Mouse (Mus musculus): ENCODE measurements around the gene Adamts2. TPM values are rescaled to one million over a fixed set of nuclear protein-coding genes. Genes with fewer than 3 reads are reported as not detected.

The Adamts2 gene
- total and polyA plus RNA-seq, 2 experiments from 2014 or later = 4.9 to 12.7 TPM

DNA sequence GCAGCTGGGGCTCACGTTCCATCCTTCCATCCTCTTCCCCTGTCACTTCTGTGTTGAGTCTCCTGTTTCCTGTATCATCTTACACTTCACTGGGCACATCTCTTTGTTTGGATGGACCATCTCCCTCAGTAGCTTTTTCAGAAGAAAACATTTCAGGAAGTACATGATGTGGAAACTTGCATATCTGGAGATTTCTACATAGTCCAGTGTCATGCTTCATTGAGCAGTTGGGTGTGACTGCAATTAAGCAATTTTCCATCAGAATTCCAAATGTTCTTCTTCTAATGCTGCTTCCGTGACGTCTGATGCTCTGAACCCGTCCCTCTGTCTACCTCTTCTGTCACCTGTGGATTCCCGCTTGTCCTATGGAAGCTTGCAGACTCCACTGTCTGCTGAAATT lies 124.2 kb downstream of the Adamts2 start:
- TF ChIP-seq CTCF (IDR thresholded peaks at IDR 0.05) = no peak
- Histone ChIP-seq H3K27ac (ENCODE audit: low read depth, low read length) (no peak overlapping the region), H3K9me3 (ENCODE audit: low read length) (0 out of 2 replicates have a peak, but pooled peaks cover 2% of the 10 kb centered on the region), H3K4me3 (ENCODE audit: low read depth, low read length) (no peak overlapping the region), H3K36me3 (ENCODE audit: insufficient read depth, low read length) (no peaks in the 10 kb centered on the region), H3K9ac (replicated peaks; ENCODE audit: low read length, poor library complexity, severe bottlenecking) (no peak overlapping the region), H3K27me3 (ENCODE audit: insufficient read depth, low read length) (no peaks in the 10 kb centered on the region), H3K4me2 (ENCODE audit: low read depth, low read length, poor library complexity, severe bottlenecking) (no peak overlapping the region), H3K4me1 (ENCODE audit: insufficient read depth, low read length) (no peaks in the 10 kb centered on the region)
- ATAC-seq (ENCODE audit: low FRiP score) = no peak
- no peak for DNase-seq (ENCODE audit: low spot score)
- 83% methylated on average over 5 of the region's 5 CpGs for WGBS

DNA sequence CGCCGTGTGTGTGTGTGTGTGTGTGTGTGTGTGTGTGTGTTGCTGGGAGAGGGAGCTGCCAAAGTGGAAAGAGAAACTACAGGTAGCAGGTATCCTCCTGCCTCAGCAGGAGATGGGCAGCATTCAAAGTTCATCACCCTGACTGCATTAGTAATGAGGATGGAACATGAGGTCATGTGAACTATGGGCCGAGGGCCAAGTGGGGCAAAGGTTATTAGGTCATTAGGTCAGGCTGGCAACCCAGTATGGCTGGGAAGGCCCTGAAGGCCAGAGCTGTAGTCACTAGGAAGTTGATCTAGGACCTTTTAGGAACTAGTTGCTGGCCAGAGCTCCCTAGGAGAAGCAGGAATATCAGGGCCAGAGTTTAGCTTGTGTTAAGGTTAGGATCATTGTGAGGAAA lies 131.3 kb downstream of the Adamts2 start:
- Histone ChIP-seq H3K9ac (replicated peaks; ENCODE audit: low read length, poor library complexity, severe bottlenecking) (no peak overlapping the region), H3K4me1 (ENCODE audit: insufficient read depth, low read length) (no peaks in the 10 kb centered on the region), H3K4me3 (ENCODE audit: low read depth, low read length) (no peak overlapping the region), H3K27ac (ENCODE audit: low read depth, low read length) (no peak overlapping the region), H3K36me3 (ENCODE audit: insufficient read depth, low read length) (no peaks in the 10 kb centered on the region), H3K9me3 (ENCODE audit: low read length) (0 out of 2 replicates have a peak, but pooled peaks cover 2% of the 10 kb centered on the region), H3K4me2 (ENCODE audit: low read depth, low read length, poor library complexity, severe bottlenecking) (no peak overlapping the region), H3K27me3 (ENCODE audit: insufficient read depth, low read length) (no peaks in the 10 kb centered on the region)
- whole genome bisulfite sequencing = 57% methylated on average over 3 of the region's 3 CpGs
- ATAC-seq (ENCODE audit: low FRiP score) = no peak
- no peak for TF ChIP-seq CTCF (IDR thresholded peaks at IDR 0.05)
- no peak for DNase-seq (ENCODE audit: low spot score)

DNA sequence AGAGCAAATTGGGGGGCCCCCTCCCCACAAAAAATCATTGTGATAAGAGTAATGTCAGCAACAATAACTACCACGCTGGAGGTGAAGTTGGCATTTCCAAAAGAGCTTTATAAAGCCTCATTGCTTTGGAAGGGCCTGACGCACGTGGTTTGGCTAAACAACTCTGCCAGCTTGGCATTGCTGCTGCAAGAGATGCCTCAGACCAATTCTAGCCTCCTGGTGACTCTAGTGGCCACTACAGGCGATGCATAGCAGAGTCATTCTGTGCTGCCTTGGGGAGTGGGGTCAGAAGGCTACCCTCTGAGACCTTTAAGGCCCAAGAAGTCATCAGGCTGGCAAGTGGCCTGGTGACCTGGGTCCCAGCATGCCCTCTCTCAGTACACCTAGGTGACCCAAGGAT lies 132.2 kb downstream of the Adamts2 start:
- Histone ChIP-seq H3K4me1 (ENCODE audit: insufficient read depth, low read length) (no peaks in the 10 kb centered on the region), H3K27ac (ENCODE audit: low read depth, low read length) (no peak overlapping the region), H3K9me3 (ENCODE audit: low read length) (0 out of 2 replicates have a peak, but pooled peaks cover 2% of the 10 kb centered on the region), H3K9ac (replicated peaks; ENCODE audit: low read length, poor library complexity, severe bottlenecking) (no peak overlapping the region), H3K4me3 (ENCODE audit: low read depth, low read length) (no peak overlapping the region), H3K4me2 (ENCODE audit: low read depth, low read length, poor library complexity, severe bottlenecking) (no peak overlapping the region), H3K27me3 (ENCODE audit: insufficient read depth, low read length) (no peaks in the 10 kb centered on the region), H3K36me3 (ENCODE audit: insufficient read depth, low read length) (no peaks in the 10 kb centered on the region)
- 63% methylated on average over 4 of the region's 4 CpGs for WGBS
- peak; percentile 58 for TF ChIP-seq CTCF (IDR thresholded peaks at IDR 0.05)
- DNase-seq (ENCODE audit: low spot score) (peak; percentile 60), ATAC-seq (ENCODE audit: low FRiP score) (0 out of 2 replicates have a peak, but pooled peaks have one; percentile 52)

DNA sequence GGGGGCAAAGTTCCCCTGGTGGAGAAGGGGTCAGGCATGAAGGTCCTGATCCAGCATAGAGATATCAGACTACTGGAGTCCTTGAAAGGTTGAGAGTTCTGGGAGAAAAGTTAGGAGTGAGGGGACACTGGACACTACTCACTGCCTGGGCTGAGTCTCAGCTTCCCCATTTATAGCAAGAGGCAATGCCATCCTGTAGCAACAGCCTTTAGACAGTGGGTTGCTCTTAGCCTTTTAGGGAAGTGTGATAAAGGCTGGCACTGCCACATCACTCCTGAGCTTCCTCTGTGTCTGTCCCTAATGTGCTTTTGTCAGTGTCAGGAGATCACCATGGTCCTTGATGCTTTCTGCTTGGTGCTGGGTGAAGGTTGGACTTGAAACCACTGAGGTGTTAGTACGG lies 134.7 kb downstream of the Adamts2 start:
- Histone ChIP-seq H3K27me3 (ENCODE audit: insufficient read depth, low read length) (no peaks in the 10 kb centered on the region), H3K4me1 (ENCODE audit: insufficient read depth, low read length) (no peaks in the 10 kb centered on the region), H3K9me3 (ENCODE audit: low read length) (no peaks in the 10 kb centered on the region), H3K4me2 (ENCODE audit: low read depth, low read length, poor library complexity, severe bottlenecking) (no peak overlapping the region), H3K9ac (replicated peaks; ENCODE audit: low read length, poor library complexity, severe bottlenecking) (no peak overlapping the region), H3K27ac (ENCODE audit: low read depth, low read length) (no peak overlapping the region), H3K36me3 (ENCODE audit: insufficient read depth, low read length) (no peaks in the 10 kb centered on the region), H3K4me3 (ENCODE audit: low read depth, low read length) (no peak overlapping the region)
- 100% methylated on average over 1 of the region's 1 CpGs for WGBS
- ATAC-seq (ENCODE audit: low FRiP score) = no peak
- TF ChIP-seq CTCF (IDR thresholded peaks at IDR 0.05) = no peak
- no peak for DNase-seq (ENCODE audit: low spot score)

DNA sequence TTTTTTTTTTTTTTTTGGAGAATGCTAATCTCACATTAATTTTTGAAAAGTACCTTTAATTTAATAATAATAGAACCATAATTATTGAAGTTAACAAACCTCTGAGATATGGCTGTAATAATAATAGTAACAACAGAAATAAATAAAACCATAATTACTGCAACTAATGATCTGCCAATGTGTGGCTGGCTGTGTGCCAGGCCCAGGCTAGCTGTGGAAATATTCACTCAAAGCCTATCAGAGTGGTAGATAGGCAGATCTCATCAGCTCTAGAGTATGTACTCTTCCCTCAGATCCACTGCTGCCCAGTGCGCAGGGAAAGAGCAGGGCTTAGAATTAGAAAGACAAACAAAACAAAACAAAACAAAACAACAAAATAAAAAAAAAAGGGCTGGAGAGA lies 136.6 kb downstream of the Adamts2 start:
- Histone ChIP-seq H3K27ac (ENCODE audit: low read depth, low read length) (no peak overlapping the region), H3K4me2 (ENCODE audit: low read depth, low read length, poor library complexity, severe bottlenecking) (no peak overlapping the region), H3K9ac (replicated peaks; ENCODE audit: low read length, poor library complexity, severe bottlenecking) (no peak overlapping the region), H3K9me3 (ENCODE audit: low read length) (no peaks in the 10 kb centered on the region), H3K4me1 (ENCODE audit: insufficient read depth, low read length) (no peaks in the 10 kb centered on the region), H3K4me3 (ENCODE audit: low read depth, low read length) (no peak overlapping the region), H3K36me3 (ENCODE audit: insufficient read depth, low read length) (no peaks in the 10 kb centered on the region), H3K27me3 (ENCODE audit: insufficient read depth, low read length) (no peaks in the 10 kb centered on the region)
- DNase-seq (ENCODE audit: low spot score) (no peak), ATAC-seq (ENCODE audit: low FRiP score) (no peak)
- no peak for TF ChIP-seq CTCF (IDR thresholded peaks at IDR 0.05)
- WGBS = 93% methylated on average over 1 of the region's 1 CpGs

DNA sequence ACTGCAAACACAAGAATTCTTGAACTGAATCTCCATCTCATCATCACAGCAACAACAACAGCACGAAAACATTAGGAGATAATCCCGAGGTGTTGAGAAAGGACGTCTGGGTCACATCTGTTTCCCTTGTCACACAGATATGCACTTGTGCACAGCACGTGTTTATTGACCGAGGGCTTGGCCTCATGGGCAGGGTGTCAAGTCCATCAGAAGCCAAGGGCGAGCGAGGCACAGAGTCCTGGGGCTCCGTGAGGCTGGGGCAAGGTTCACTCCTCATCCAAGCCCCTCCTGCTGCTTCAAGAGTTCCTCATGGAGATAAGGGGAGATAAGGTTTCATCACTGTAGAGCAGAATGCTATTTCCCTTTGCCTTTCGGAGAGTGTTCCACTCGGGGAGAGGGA lies 137.6 kb downstream of the Adamts2 start:
- Histone ChIP-seq H3K4me1 (ENCODE audit: insufficient read depth, low read length) (no peaks in the 10 kb centered on the region), H3K9me3 (ENCODE audit: low read length) (no peaks in the 10 kb centered on the region), H3K9ac (replicated peaks; ENCODE audit: low read length, poor library complexity, severe bottlenecking) (no peak overlapping the region), H3K4me3 (ENCODE audit: low read depth, low read length) (no peak overlapping the region), H3K27ac (ENCODE audit: low read depth, low read length) (no peak overlapping the region), H3K4me2 (ENCODE audit: low read depth, low read length, poor library complexity, severe bottlenecking) (no peak overlapping the region), H3K27me3 (ENCODE audit: insufficient read depth, low read length) (no peaks in the 10 kb centered on the region), H3K36me3 (ENCODE audit: insufficient read depth, low read length) (no peaks in the 10 kb centered on the region)
- no peak for DNase-seq (ENCODE audit: low spot score)
- no peak for TF ChIP-seq CTCF (IDR thresholded peaks at IDR 0.05)
- ATAC-seq (ENCODE audit: low FRiP score) = no peak
- WGBS = 66% methylated on average over 10 of the region's 10 CpGs
